Comparison of ENCODE assay signal across 21 mouse cellular contexts in the genomic region with DNA sequence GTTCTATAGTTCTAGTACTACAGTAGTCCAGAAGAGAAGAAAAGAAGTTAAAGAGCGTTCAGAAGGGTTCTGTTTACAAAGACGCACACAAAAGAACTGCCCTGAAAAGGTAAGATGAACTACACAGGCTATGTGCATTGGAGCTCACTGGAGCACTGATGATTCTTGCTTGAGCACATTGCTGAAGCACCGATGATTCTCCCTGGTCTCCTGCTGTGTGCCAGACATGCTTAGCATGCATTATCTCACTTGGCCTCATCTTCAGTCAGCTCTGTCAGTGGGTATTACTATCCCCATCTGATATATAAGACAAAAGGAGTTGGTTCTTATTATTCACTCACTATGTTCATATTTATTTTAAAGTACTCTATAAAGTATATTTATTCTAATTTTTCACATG.
A peak's percentile ranks its signal among the peaks of the same experiment; 100 is the strongest.
DNase-seq lines count a peak whose midpoint lies in the region; ATAC-seq lines count a peak whose summit lies in the region.
"Had no signal": no experiment of that assay in that cellular context is flagged by ENCODE, and none has a peak within 500 bp of the region (broad histone marks: within the 10 kb centered on the region; RNA-seq: fewer than 3 reads in every experiment).

No protein-coding gene starts in this region.

- ATAC-seq in midbrain, embryonic 14.5 days (ENCODE audit: low FRiP score, low TSS enrichment), result no peak
- ATAC-seq in midbrain, embryonic 11.5 days (ENCODE audit: low FRiP score), result no peak
- ATAC-seq: forebrain, embryonic 13.5 days; intestine, embryonic 15.5 days; liver, postnatal 0 days; lung, postnatal 0 days had no signal

- no peak overlapping the region for H3K9ac ChIP-seq in midbrain, embryonic 14.5 days (replicated peaks; ENCODE audit: low read length)
- H3K9ac ChIP-seq in midbrain, embryonic 11.5 days (ENCODE audit: low read length), result no peak overlapping the region
- H3K9ac ChIP-seq: embryonic facial prominence, embryonic 13.5 days; forebrain, embryonic 13.5 days; heart, embryonic 12.5 days; hindbrain, embryonic 12.5 days; intestine, embryonic 15.5 days; liver, postnatal 0 days had no signal

- no peak overlapping the region for H3K27ac ChIP-seq in midbrain, embryonic 14.5 days (replicated peaks; ENCODE audit: low read depth, low read length)
- no peak overlapping the region for H3K27ac ChIP-seq in midbrain, embryonic 11.5 days (ENCODE audit: low read depth, low read length)
- H3K27ac ChIP-seq: embryonic facial prominence, embryonic 13.5 days; forebrain, embryonic 13.5 days; hindbrain, embryonic 12.5 days; intestine, embryonic 15.5 days; midbrain, embryonic 10.5 days had no signal

- H3K27me3 ChIP-seq in midbrain, embryonic 14.5 days (ENCODE audit: control insufficient read depth, insufficient read depth, low read length), result no peaks in the 10 kb centered on the region
- no peaks in the 10 kb centered on the region for H3K27me3 ChIP-seq in midbrain, embryonic 11.5 days (ENCODE audit: control insufficient read depth, insufficient read depth, low read length)
- H3K27me3 ChIP-seq: embryonic facial prominence, embryonic 13.5 days; forebrain, embryonic 13.5 days; hindbrain, embryonic 12.5 days; intestine, embryonic 15.5 days had no signal

- no peak overlapping the region for H3K4me2 ChIP-seq in midbrain, embryonic 14.5 days (ENCODE audit: low read length)
- no peak overlapping the region for H3K4me2 ChIP-seq in midbrain, embryonic 11.5 days
- H3K4me2 ChIP-seq: embryonic facial prominence, embryonic 13.5 days; forebrain, embryonic 13.5 days; heart, embryonic 12.5 days; hindbrain, embryonic 12.5 days; intestine, embryonic 15.5 days; liver, embryonic 11.5 days had no signal

- no peak overlapping the region for H3K4me3 ChIP-seq in midbrain, embryonic 14.5 days (replicated peaks; ENCODE audit: low read depth, low read length)
- no peak overlapping the region for H3K4me3 ChIP-seq in midbrain, embryonic 11.5 days (ENCODE audit: low read depth, low read length)
- H3K4me3 ChIP-seq: embryonic facial prominence, embryonic 13.5 days; forebrain, embryonic 13.5 days; heart, embryonic 12.5 days; hindbrain, embryonic 12.5 days; intestine, embryonic 15.5 days; midbrain, embryonic 10.5 days had no signal

- H3K4me1 ChIP-seq in midbrain, embryonic 14.5 days (ENCODE audit: control insufficient read depth, insufficient read depth, low read length), result no peaks in the 10 kb centered on the region
- no peaks in the 10 kb centered on the region for H3K4me1 ChIP-seq in midbrain, embryonic 11.5 days (ENCODE audit: control insufficient read depth, insufficient read depth, low read length)
- H3K4me1 ChIP-seq: embryonic facial prominence, embryonic 13.5 days; forebrain, embryonic 13.5 days; hindbrain, embryonic 12.5 days; intestine, embryonic 15.5 days had no signal

- peak; percentile 17 for DNase-seq in embryo, embryonic 10 days (ENCODE audit: low spot score)
- DNase-seq in embryo, embryonic 9.5 days (ENCODE audit: extremely low spot score), result no peak
- DNase-seq in midbrain, embryonic 14.5 days, result peak; percentile 36
- no peak for DNase-seq in midbrain, embryonic 11.5 days (ENCODE audit: low spot score, missing footprints)
- DNase-seq in cerebellum, postnatal 10 days, result peak; percentile 82 to 86
- no peak for DNase-seq in liver
- no peak for DNase-seq in heart, adult 18-20 months
- DNase-seq: adrenal gland, postnatal 36 days; gastrocnemius, postnatal 10 days; heart, postnatal 10 days; kidney, adult 8-10 months; kidney, postnatal 10 days; liver, postnatal 0 days had no signal

- no peaks in the 10 kb centered on the region for H3K9me3 ChIP-seq in midbrain, embryonic 14.5 days (ENCODE audit: control insufficient read depth, low read length)
- no peaks in the 10 kb centered on the region for H3K9me3 ChIP-seq in midbrain, embryonic 11.5 days (ENCODE audit: control insufficient read depth, low read length)
- H3K9me3 ChIP-seq: embryonic facial prominence, embryonic 13.5 days; forebrain, embryonic 13.5 days; heart, embryonic 12.5 days; hindbrain, embryonic 12.5 days; intestine, embryonic 15.5 days; midbrain, embryonic 10.5 days had no signal

- H3K36me3 ChIP-seq in midbrain, embryonic 14.5 days (ENCODE audit: control insufficient read depth, insufficient read depth, low read length), result no peaks in the 10 kb centered on the region
- H3K36me3 ChIP-seq in midbrain, embryonic 11.5 days (ENCODE audit: control insufficient read depth, insufficient read depth, low read length), result no peaks in the 10 kb centered on the region
- H3K36me3 ChIP-seq: embryonic facial prominence, embryonic 13.5 days; heart, embryonic 12.5 days; hindbrain, embryonic 12.5 days; intestine, embryonic 15.5 days; midbrain, embryonic 10.5 days had no signal

- 38% methylated on average over 3 of the region's 3 CpGs for WGBS in midbrain, embryonic 14.5 days
- WGBS in midbrain, embryonic 11.5 days, result 46% methylated on average over 3 of the region's 3 CpGs

Comparison
In these comparisons a context has a peak if more than half of its experiments do, and no peak if none do; other contexts are left out.
1. DNase-seq: peak in embryo, embryonic 10 days (single experiment), midbrain, embryonic 14.5 days (single experiment) and cerebellum, postnatal 10 days (2 of 2); none in embryo, embryonic 9.5 days (single experiment), midbrain, embryonic 11.5 days (single experiment), liver (single experiment) and heart, adult 18-20 months (0 of 2).